Mouse (Mus musculus): Measurements from ENCODE around the gene Ppp1r9a. TPM values are rescaled to one million over a fixed set of nuclear protein-coding genes. Genes with fewer than 3 reads are reported as not detected.

Gene Ppp1r9a
- polyA plus RNA-seq, 1 experiment from 2014 or later = 49.3 TPM

DNA sequence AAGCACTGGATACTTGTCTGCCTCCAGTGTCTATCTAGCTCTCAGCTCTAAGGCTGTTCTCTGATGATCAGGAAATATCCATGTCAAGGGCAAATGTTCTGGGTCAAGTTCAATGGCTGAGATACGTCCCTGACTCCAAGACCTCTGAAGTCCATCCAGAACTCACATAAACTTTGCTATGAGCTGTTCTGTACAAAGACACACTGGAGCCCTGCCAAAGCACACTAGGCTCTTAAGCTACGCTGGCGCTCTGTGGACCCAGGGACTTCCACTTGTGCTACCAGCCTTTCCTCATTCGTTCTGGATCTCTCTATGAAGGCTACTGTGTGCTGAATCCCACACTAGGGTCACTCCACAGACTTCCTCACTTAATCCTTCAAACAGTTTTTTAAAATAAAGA lies 286.8 kb downstream of the Ppp1r9a start:
- H3K9ac ChIP-seq (replicated peaks; ENCODE audit: low read length) = no peak overlapping the region
- H3K4me3 ChIP-seq (replicated peaks; ENCODE audit: low read depth, low read length) = no peak overlapping the region
- no peaks in the 10 kb centered on the region for H3K36me3 ChIP-seq (ENCODE audit: control insufficient read depth, insufficient read depth, low read length)
- ATAC-seq (ENCODE audit: low FRiP score, low TSS enrichment) (no peak), DNase-seq (no peak)
- H3K4me2 ChIP-seq (ENCODE audit: low read length) = no peak overlapping the region
- no peaks in the 10 kb centered on the region for H3K27me3 ChIP-seq (ENCODE audit: control insufficient read depth, insufficient read depth, low read length)
- no peaks in the 10 kb centered on the region for H3K4me1 ChIP-seq (ENCODE audit: control insufficient read depth, insufficient read depth, low read length)
- H3K27ac ChIP-seq (replicated peaks; ENCODE audit: low read depth, low read length) = no peak overlapping the region
- H3K9me3 ChIP-seq (ENCODE audit: control insufficient read depth, low read length) = no peaks in the 10 kb centered on the region
- WGBS = 82% methylated on average over 4 of the region's 4 CpGs

DNA sequence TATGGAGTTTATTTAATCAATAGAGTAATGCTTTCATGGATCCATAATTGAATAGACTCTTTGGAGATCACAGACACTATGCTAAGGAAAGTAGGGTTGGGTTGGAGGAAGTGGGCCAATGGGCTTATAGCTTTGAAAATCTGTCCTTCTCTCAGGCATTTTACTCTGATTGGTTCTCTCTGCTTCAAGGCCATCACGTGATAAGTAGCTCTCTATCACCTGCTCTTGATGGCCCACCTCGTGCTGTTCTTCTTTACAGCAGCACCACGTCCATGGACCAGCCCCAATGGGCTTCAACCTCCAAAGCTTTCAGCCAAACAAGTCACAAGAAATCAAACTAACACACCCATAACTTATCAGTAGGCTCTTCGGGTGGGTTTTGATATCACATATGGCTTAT lies 288.0 kb downstream of the Ppp1r9a start:
- no peak for ATAC-seq (ENCODE audit: low FRiP score, low TSS enrichment)
- Histone ChIP-seq H3K27ac (replicated peaks; ENCODE audit: low read depth, low read length) (no peak overlapping the region), H3K36me3 (ENCODE audit: control insufficient read depth, insufficient read depth, low read length) (no peaks in the 10 kb centered on the region), H3K4me2 (ENCODE audit: low read length) (no peak overlapping the region), H3K4me1 (ENCODE audit: control insufficient read depth, insufficient read depth, low read length) (no peaks in the 10 kb centered on the region), H3K27me3 (ENCODE audit: control insufficient read depth, insufficient read depth, low read length) (no peaks in the 10 kb centered on the region), H3K9ac (replicated peaks; ENCODE audit: low read length) (no peak overlapping the region), H3K9me3 (ENCODE audit: control insufficient read depth, low read length) (no peaks in the 10 kb centered on the region), H3K4me3 (replicated peaks; ENCODE audit: low read depth, low read length) (no peak overlapping the region)
- 83% methylated on average over 4 of the region's 4 CpGs for WGBS
- no peak for DNase-seq

DNA sequence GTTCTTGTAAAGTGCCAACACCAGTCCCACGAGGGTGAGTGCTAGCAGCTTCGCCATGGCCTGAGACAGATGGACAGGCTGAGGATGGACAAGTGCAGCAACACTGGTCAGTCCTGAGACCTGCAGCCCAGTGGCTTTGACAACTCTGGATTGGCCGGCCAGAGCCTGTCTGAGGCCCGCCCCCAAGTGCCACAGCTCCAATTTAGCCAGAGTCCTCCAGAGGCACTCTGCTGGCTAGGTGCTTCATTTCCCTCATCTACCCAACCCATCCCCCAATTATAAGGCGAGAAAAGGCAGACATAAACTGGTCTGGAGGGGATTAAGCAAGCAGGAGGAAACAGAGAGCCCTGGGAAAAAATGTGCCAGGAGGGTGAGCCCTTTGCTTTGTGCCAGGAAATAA lies 291.0 kb downstream of the Ppp1r9a start, which contains the start of gene Pon1:
Pon1 (minus strand) TSS at position 254 of the 400 bp plus-strand sequence.
- no peaks in the 10 kb centered on the region for H3K9me3 ChIP-seq (ENCODE audit: control insufficient read depth, low read length)
- H3K36me3 ChIP-seq (ENCODE audit: control insufficient read depth, insufficient read depth, low read length) = no peaks in the 10 kb centered on the region
- WGBS = 40% methylated on average over 5 of the region's 5 CpGs
- H3K27me3 ChIP-seq (ENCODE audit: control insufficient read depth, insufficient read depth, low read length) = no peaks in the 10 kb centered on the region
- H3K4me2 ChIP-seq (ENCODE audit: low read length) = no peak within 1 kb of the TSS
- no peak for DNase-seq
- no peak within 1 kb of the TSS for H3K4me3 ChIP-seq (replicated peaks; ENCODE audit: low read depth, low read length)
- no peaks in the 10 kb centered on the region for H3K4me1 ChIP-seq (ENCODE audit: control insufficient read depth, insufficient read depth, low read length)
- no peak; the same call in 1 of the 2 replicates for ATAC-seq (ENCODE audit: low FRiP score, low TSS enrichment)
- H3K9ac ChIP-seq (replicated peaks; ENCODE audit: low read length) = no peak within 1 kb of the TSS
- H3K27ac ChIP-seq (replicated peaks; ENCODE audit: low read depth, low read length) = no peak within 1 kb of the TSS

DNA sequence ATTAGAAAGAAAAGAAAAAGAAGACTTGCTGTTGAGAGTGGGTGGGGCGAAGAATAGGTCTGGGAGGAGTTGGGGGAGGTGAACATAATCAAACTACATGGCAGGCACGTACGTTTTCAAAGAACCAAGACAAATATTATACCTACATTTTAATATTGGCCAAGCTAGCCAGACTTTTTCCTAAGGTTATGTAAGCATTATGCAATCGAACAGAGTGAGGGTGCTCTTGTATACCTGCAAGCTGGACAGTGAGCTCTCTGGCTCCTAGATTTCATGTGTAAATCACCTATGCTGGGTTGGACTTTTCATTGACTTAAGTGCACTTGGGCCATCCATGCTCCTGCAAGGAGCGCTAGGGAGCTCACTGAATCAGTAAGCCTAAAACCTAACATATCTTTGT lies 295.9 kb downstream of the Ppp1r9a start:
- H3K9ac ChIP-seq (replicated peaks; ENCODE audit: low read length) = no peak overlapping the region
- no peak overlapping the region for H3K4me3 ChIP-seq (replicated peaks; ENCODE audit: low read depth, low read length)
- no peaks in the 10 kb centered on the region for H3K36me3 ChIP-seq (ENCODE audit: control insufficient read depth, insufficient read depth, low read length)
- WGBS = 89% methylated on average over 5 of the region's 5 CpGs
- H3K4me1 ChIP-seq (ENCODE audit: control insufficient read depth, insufficient read depth, low read length) = no peaks in the 10 kb centered on the region
- no peak overlapping the region for H3K4me2 ChIP-seq (ENCODE audit: low read length)
- no peaks in the 10 kb centered on the region for H3K27me3 ChIP-seq (ENCODE audit: control insufficient read depth, insufficient read depth, low read length)
- no peak overlapping the region for H3K27ac ChIP-seq (replicated peaks; ENCODE audit: low read depth, low read length)
- DNase-seq (no peak), ATAC-seq (ENCODE audit: low FRiP score, low TSS enrichment) (no peak)
- no peaks in the 10 kb centered on the region for H3K9me3 ChIP-seq (ENCODE audit: control insufficient read depth, low read length)

DNA sequence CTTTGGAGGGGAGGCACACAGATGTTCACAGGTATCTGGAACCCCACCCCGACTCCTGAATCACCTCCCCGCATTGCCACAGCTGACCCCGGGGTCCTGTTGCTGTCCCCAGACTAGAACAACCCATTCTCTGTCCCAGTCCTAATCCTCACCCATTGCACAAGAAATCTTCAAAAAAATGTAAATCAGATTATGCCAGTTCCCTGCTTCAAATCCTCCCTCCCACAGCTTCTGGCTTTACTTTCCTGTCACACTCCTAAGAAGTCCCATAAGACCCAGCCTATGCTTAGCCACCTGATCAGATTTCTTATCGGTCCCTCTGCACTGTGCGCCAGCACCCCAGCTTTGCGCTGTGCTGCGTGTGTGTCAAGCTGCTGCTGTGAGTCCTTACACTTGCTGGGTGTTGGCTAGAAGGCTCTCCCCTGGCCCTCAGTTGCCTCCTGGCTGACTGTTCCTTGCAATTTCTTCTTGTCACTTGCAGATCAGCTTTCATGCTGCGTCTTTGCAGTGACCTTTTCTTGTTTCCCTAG lies 296.7 kb downstream of the Ppp1r9a start:
- H3K4me3 ChIP-seq (replicated peaks; ENCODE audit: low read depth, low read length) = no peak overlapping the region
- ATAC-seq (ENCODE audit: low FRiP score, low TSS enrichment) (no peak), DNase-seq (no peak)
- H3K9ac ChIP-seq (replicated peaks; ENCODE audit: low read length) = no peak overlapping the region
- no peaks in the 10 kb centered on the region for H3K27me3 ChIP-seq (ENCODE audit: control insufficient read depth, insufficient read depth, low read length)
- no peak overlapping the region for H3K4me2 ChIP-seq (ENCODE audit: low read length)
- H3K9me3 ChIP-seq (ENCODE audit: control insufficient read depth, low read length) = no peaks in the 10 kb centered on the region
- H3K4me1 ChIP-seq (ENCODE audit: control insufficient read depth, insufficient read depth, low read length) = no peaks in the 10 kb centered on the region
- 83% methylated on average over 8 of the region's 8 CpGs for WGBS
- no peaks in the 10 kb centered on the region for H3K36me3 ChIP-seq (ENCODE audit: control insufficient read depth, insufficient read depth, low read length)
- no peak overlapping the region for H3K27ac ChIP-seq (replicated peaks; ENCODE audit: low read depth, low read length)

DNA sequence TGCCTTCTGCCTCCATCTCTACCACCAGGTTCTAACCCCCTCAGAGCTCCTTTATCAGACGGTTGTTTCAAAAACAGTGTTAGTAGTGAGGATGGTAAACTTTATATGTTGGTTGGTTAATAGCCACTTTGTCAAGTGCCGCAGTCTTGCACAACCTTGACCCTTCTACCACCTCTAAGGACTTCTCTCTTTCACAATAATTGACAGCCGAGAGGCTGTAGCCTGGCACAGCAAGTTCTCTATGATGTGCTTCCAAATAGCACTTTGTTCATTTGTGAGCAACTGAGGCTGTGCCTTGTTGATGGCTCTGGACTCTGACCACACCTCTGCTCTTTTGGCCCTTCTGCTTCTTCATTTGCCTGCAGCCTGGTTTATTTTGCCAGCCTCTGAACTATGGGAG lies 297.2 kb downstream of the Ppp1r9a start:
- no peaks in the 10 kb centered on the region for H3K4me1 ChIP-seq (ENCODE audit: control insufficient read depth, insufficient read depth, low read length)
- no peak overlapping the region for H3K4me2 ChIP-seq (ENCODE audit: low read length)
- no peak overlapping the region for H3K4me3 ChIP-seq (replicated peaks; ENCODE audit: low read depth, low read length)
- no peak overlapping the region for H3K27ac ChIP-seq (replicated peaks; ENCODE audit: low read depth, low read length)
- no peak for DNase-seq
- ATAC-seq (ENCODE audit: low FRiP score, low TSS enrichment) = no peak
- no peaks in the 10 kb centered on the region for H3K36me3 ChIP-seq (ENCODE audit: control insufficient read depth, insufficient read depth, low read length)
- no peaks in the 10 kb centered on the region for H3K27me3 ChIP-seq (ENCODE audit: control insufficient read depth, insufficient read depth, low read length)
- WGBS = 94% methylated on average over 3 of the region's 3 CpGs
- H3K9me3 ChIP-seq (ENCODE audit: control insufficient read depth, low read length) = no peaks in the 10 kb centered on the region
- H3K9ac ChIP-seq (replicated peaks; ENCODE audit: low read length) = no peak overlapping the region

DNA sequence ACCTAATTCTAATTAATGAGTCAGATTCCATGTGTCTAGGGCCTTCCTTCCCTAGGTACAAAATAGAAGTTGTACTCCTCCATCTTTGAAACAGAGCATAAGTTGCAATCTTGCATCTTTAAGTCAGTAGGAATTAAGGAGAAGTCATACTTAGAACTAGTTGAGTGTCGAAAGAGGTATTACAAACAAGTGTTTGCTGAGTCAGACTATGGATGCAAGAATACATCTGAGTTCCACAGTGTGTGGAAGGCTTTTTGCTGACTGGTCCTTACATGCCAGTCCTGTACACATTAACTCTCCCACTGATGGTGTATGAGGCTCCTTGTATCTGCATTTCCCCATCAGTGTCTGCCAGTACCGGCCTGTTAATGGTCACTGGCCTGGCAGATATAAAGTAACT lies 305.1 kb downstream of the Ppp1r9a start:
- WGBS = 82% methylated on average over 2 of the region's 2 CpGs
- no peak for ATAC-seq (ENCODE audit: low FRiP score, low TSS enrichment)

More for the DNA sequence above, 305.1 kb downstream of the Ppp1r9a start:
- DNase-seq = no peak
- Histone ChIP-seq H3K36me3 (ENCODE audit: control insufficient read depth, insufficient read depth, low read length) (no peaks in the 10 kb centered on the region), H3K4me1 (ENCODE audit: control insufficient read depth, insufficient read depth, low read length) (no peaks in the 10 kb centered on the region), H3K9me3 (ENCODE audit: control insufficient read depth, low read length) (no peaks in the 10 kb centered on the region), H3K27me3 (ENCODE audit: control insufficient read depth, insufficient read depth, low read length) (no peaks in the 10 kb centered on the region), H3K9ac (replicated peaks; ENCODE audit: low read length) (no peak overlapping the region), H3K4me3 (replicated peaks; ENCODE audit: low read depth, low read length) (no peak overlapping the region), H3K27ac (replicated peaks; ENCODE audit: low read depth, low read length) (no peak overlapping the region), H3K4me2 (ENCODE audit: low read length) (no peak overlapping the region)

Other genes with a start within 250 kb of the Ppp1r9a start
- gene Sgce, start 155.7 kb upstream of the Ppp1r9a start, polyA plus RNA-seq (2014; fragmentation: Nextera tagmentation; extraction: Ambion mirVana) = 47.3 and 51.0 TPM in 2 replicates
- gene Peg10, start 155.6 kb upstream of the Ppp1r9a start, polyA plus RNA-seq (2014; fragmentation: Nextera tagmentation; extraction: Ambion mirVana) = 9.0 and 13.8 TPM in 2 replicates